Mouse (Mus musculus): Measurements from ENCODE around the gene Cc2d1a.

Cc2d1a gene

DNA sequence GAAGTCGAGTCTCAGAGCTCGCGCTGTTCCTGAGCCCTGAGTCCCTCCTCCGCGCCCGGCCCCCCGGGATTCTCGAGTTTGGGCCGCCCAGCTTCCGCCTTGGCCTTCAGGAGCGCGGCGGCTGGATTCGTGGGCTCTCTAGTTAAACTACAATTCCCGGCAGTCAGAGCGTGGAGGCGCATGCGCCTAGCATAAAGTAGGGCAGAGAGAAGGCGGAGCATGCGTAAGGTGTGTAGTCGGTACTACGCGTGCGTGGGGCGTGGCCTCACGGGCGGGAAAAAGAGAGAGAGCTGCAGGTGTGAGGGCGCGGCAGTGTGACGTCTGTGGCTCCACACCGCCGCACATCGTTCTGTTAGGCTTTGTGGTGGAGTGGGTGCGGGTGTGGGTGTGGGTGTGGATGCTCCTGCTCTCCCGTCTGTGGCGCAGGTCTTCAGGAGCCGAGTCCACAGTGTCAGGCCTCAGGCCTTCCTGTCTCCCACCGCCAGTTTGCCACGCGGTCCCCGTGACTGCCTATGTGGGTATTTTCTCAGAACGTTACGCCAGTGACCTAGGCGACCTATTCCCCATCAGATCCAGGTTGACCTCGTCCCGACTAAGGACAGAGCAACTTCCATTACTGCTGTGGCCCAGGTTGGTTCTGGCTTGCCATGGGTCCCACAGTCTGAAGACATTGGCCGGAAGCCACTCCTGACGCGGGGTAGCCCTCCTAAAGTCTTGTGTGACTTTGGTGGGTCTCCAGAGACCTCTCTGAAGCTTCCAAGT lies at the start of gene Cc2d1a, which contains the start of gene 4930432K21Rik:
Gene Cc2d1a, minus strand, starts transcription at position 168 of the 762 bp plus-strand sequence.
Gene 4930432K21Rik, plus strand, starts transcription at position 257 of the 762 bp plus-strand sequence.
- peak; percentile 98 for DNase-seq (ENCODE audit: low spot score)

DNA sequence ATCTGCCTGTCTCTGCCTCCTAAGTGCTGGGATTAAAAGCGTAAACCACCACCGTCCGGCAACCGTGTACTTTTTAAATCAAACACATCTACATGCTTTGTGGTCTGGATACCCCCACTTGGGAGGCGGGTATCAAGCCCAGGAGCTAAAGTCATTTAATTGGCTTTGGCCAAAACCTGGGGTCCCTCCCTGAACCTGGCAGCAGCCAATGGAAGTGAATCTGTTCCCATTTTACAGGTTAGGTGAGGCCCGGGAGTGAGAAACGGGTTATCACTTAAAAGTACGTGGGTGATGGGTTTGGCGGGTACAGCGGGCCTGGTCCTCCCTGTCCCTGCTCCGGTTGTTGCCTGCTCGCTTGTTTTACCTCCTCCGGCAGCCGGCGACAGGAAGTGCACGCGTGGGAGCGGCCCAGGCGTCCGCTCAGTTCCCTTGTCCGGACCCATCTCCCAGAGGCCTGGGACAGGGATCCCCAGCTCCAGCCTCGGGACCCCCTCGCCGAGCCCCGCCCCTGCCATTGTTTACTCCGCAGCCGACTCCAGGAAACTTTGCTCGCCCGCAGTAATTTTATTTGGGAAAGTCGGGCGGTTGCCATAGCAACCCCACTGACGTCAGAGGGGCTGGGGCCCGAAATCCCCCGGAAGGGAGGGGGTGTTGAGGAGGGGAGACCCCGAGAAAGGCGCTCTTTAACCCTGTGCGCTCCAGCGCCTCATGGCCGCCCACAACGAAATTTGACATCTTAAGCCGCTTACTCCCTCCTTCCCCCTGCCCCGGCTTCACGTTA lies 49.6 kb upstream of the Cc2d1a start:
- peak; percentile 69 for DNase-seq (ENCODE audit: low spot score)

DNA sequence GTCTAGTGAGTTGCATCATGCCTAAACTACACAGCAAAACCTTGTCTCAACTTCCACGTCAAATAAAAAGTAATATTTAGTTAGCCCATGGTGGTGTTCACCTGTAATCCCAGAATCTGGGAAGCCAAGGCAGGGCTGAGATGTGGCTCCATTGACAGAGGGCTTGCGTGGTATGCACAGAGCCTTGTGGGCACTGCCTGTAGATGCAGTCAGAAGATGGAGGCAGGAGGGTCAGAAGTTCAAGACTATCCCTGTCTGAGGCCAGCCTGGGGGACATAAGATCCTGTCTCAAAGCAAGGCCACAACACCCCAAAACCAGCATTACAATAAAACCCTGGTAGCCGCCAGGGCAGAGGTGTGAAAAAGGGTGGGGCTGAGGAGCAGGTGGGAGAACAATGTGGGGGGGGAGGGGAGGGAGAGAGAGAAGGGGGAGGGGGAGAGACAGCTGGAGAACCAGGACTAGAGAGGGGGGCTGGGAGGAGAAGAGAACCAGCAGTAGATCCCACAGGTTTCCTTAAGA lies 46.5 kb upstream of the Cc2d1a start:
- DNase-seq (ENCODE audit: low spot score), result no peak

DNA sequence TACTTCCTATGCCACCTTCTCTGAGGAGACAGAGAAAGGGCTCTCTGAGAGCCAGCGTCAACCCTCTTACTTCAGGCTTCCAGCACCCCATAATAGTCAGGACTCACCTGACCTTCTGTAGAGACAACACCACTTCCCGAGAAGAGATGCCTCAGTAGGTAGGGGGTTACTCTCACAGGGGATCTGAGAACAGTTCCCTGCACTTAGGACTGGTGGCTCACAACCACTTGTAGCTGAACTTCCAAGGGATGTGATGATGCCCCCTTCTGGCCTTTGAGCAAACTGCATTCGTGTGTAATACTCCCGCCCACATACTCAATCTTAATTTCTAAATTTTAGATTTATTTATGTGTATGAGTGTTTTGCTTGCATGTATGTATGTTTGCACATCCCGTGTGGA lies 45.8 kb upstream of the Cc2d1a start:
- DNase-seq (ENCODE audit: low spot score), result no peak

DNA sequence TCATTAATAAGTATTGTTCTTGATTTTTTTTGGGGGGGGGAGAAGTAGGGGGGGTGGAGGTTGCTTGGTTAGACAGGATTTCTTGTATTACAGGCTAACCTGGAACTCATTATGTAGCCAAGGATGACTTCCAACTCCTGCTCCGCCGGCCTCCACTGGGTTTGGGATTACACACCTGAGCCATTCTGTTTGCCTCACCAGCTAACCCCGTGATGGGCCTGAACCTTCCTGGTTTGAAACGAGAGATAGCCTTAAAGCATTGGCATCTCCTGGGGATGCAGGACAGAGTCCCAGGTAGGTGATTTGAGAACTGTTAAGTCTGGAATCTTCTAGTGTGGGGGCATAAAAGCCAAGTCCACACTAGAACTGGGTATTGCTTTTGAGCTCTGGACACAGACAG lies 45.4 kb upstream of the Cc2d1a start:
- no peak for DNase-seq (ENCODE audit: low spot score)

DNA sequence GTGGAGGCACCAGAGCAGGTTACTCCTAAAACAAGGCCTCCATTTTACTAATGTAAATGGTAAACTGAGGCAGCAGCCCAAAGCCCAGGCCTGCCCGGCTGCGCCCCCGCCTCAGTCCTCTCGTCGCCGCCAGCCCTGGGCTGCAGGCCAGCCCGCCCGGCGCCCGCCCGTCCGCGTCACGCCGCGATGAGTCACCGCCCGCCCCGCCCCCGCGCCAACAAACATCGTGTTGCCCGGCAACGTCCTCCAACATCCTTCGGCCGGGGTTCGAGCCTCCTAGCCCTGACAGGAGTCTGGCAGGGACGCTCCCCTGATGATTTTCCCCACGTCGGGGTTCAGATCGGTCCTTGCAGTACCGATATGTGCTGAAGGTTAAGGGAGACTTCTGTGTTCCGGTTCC lies 44.8 kb upstream of the Cc2d1a start:
- peak; percentile 53 for DNase-seq (ENCODE audit: low spot score)

DNA sequence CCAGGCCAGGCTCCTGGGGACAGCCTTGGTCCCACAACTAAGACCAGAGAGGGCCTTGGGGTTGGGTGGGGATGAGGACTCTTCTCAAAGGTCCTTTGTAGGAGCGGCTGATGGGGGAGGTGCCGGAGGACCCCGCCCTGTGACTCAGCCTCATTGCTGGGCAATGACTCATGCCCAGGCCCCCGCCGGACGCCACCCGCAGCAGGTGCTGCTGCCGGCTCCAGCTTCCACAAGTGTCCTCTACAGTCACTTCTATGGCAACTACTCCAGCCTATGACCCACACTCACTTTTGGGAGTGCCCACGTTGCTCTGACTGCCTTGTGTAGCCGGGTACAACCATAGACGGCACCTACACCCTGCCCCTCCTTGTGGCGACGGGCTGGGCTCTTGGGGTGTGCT lies 44.3 kb upstream of the Cc2d1a start:
- peak; percentile 39 for DNase-seq (ENCODE audit: low spot score)

DNA sequence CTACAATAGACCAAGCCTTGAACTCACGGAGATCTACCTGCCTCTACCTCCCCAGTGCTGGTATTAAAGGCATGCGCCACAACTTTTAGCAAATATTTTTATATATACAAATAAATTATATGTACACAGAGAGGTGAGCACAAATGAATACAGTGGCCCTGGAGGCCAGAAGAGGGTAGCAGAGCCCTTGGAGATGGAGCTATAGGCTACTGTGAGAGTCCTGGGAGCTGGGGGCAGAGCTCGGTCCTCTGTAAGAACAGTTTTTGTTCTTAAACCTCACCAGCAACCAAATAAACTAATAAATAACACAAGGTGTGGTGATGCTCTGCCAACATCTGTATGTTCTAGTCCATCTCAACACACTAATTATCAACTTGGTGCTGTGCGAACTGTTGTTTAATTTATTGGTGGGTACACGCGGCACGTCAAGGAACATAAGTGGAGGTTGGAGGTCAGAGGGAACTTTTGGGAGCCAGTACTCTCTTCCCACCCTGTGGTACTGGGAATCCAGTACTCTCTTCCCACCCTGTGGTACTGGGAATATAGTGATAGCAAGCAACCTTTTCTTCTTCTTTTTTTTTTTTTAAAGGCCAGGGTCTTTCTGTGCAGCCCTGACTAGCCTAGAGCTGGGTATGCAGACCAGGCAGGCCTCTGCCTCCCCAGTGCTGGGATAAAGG lies 42.6 kb upstream of the Cc2d1a start:
- peak; percentile 73 for DNase-seq (ENCODE audit: low spot score)

DNA sequence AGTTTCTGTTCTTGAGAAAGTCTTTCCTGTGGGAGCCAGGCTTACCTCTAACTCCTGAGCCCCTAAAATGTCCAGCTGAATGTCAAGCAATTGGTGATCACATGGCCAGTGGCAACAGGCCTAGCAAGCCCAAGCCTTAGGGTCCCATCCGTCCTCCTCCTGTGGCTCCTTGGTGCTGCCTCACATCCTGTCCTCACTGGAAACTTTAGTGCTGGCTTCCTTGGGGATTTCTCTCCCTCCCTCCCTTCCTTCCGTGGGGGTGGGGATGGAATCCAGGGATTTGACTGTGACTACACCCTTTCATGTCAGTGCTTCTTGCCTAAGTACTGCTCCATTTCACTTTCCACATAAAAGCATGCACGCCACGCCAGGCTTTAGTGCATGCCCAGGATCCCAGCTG lies 41.9 kb upstream of the Cc2d1a start:
- peak; percentile 40 for DNase-seq (ENCODE audit: low spot score)

DNA sequence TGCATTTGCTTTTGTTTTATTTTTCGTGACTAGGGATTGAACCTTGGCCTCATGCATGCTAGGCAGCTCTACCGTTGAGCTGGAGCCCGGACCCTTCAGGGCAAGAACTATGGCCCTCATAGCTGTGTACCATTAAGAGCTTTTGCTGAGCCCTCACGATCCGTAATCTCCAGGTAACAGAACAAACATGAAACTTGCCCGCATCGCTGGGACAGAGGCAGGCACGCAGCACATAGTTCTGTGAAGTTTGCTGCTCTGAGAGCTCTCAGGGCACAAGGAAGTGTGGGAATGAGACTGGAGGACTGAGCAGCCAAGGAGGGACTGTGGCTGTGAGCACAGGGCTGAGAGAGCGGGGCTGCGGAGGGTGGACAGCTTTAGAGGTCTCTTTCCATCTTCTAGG lies 40.9 kb upstream of the Cc2d1a start:
- DNase-seq (ENCODE audit: low spot score), result no peak

DNA sequence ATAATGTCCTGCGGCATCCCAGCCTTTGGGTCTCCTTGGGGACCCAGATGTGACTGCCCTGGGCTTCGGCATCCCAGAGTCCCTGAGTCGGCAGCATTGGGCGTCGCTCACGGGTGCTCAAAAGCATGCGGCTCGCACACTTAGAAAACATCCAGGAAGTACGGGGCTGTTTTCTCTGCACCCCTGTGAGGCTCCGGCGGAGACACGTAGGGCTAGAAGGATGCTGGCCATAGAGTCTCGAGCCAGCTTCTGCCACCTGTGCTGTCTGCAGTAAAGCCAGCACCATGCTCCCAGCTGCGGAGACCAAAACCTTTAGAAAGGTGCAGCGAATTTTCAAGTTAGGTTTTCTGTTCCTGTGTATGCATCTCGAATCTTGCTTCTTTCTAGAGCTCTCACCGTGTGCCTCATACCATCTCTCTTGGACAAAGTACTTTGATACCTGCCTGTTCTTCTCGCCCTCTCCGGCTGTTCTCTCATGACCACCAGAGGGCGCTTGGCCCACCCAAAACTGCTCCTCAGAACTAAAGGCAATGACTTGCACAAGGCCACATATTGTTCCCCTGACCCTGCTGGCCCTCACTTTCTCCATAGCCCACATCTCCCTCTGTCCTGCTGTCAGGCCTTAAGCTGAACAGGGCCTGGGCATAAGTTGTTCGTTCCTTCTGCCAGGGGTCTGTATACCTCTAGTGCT lies 39.5 kb upstream of the Cc2d1a start:
- DNase-seq (ENCODE audit: low spot score), result peak; percentile 41

DNA sequence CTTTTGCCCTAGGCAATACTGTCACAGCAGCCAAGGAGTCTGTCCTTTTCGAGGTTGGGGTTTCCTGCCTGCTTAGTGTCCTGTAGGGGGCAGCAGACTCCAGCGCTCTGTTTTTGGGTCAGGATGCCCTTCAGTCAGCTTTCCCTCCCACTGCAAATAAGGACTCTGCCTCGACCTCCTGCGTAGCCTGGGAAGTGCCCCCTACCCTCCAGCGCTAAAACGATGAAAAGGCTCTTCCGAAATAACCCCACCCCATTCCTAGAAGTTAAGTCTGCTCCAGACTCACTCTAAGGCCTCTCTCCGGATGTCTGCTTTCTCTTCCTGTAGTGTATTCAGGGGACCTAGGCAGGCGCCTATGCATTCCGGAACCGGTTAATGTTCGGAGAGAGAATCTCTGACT lies 38.8 kb upstream of the Cc2d1a start:
- peak; percentile 92 for DNase-seq (ENCODE audit: low spot score)

DNA sequence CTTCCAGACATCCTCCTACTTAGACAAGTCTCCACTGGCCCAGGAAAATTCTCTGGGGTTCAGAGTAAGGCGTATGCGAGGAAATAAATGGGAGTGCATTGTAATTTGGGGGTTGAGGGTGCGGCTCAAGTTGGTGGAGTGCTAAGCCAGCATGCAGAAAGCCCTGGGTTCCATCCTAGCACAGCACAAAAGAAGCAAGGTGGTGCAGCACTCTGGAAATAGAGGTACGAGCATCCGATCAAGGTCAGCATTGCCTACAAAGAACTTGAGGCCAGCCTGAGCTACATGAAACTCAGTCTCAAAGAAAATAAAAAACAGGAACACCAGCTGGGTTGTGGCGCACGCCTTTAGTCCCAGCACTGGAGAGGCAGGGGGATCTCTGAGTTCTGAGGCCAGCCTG lies 37.4 kb upstream of the Cc2d1a start, which contains the start of gene Nanos3:
Gene Nanos3, minus strand, starts transcription at position 101 of the 400 bp plus-strand sequence.
- DNase-seq (ENCODE audit: low spot score), result no peak

DNA sequence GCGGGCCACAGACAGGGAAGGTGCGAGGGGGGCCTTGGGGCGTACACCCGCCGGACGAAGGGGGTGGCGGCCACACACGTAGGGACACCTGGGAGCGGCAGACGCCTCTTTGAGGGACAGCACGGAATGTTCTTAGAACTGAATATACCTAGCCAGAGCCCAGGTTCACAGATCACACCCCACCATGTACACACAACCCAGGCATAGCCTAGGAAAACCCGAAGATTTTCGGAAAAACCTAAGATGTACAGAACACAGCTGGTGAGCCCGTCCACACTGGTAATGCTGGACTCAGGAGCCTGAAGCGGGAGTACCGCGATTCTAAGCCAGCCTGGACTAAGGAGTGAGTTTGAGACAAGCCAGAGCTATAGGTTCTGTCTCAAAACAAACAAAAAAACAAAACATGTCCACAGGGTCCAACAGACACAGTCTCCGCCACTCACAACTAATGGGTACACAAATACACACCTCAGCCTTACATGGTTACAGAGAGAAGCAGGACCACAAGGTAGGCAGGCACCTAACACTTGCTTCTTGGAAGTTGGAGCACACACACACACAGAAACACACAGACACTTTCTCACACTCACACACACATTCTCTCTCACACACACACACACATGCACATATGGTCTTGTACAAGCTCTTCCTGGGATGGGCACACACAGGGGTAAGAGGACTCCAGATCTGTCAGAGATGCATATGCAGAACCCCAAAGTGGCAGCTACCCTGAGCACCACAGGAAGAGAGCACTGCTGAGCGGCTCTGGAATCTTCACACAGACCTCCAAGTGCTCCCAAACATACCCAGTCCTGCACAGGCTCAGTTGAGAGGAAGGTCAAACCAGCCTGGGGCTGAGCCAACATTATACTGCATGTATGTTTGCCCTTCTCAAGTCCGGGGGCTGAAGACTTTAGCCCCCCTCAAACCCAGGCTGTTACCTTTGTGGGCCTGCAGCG lies 36.6 kb upstream of the Cc2d1a start:
- DNase-seq (ENCODE audit: low spot score), result no peak

DNA sequence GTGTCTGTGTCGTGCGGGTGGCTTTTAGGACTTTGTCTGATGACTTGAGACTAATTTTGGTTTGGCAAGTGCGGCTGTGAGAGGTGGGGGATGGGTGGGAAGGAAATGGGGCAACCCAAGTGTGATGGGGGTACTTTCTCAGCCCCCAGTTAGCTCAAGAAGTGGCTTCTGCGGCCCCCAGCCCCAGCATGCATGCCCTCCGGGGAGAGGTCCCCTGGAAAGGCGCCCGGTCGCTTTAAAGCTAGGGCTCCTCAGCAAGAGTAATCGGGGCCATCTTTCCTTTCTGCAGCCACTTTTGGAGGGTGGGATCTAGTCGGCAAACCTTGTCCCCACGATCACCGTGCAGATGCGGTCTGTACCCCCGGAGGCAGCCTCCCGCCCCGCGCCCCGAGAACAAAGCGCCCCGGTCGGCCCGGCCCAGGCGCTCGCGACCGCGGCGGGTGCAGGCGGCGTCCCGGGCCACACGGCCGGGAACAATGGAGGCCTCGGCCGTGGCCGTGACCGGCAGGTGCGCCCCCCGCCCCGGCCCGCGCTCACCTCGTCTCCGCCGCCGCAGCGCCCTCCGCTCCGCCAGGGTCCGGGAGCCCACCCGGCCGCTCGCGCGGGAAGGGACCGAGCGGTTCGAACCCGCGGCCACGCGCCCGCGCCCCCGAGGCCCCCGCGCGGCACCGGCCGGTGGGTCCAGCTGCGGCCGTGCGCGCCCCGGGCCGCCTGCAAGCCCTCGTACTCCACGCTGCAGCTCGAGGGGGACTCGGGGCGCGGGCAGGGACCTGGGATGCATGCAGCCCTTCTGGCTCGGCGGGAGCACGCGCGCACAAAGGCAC lies 35.7 kb upstream of the Cc2d1a start:
- DNase-seq (ENCODE audit: low spot score), result no peak

DNA sequence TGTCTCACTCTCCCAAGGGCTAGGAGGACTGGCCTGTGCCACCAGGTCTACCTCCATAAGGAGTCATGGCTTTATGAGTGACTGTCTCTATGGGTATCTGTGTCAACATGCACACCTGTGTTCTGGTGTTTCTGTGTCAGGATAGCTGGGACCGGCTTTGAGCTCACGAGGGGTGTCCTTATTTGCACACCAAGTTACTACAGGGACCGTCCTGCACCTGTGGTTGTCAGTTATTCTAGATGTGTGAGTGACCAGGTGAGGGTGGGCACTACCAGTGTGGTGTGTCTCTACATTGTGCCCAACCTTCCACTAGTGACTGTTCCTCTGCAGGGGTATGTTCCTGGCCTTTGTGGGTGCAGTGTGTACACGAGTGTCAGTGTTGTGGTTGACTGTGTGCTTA lies 35.1 kb upstream of the Cc2d1a start:
- DNase-seq (ENCODE audit: low spot score), result no peak

DNA sequence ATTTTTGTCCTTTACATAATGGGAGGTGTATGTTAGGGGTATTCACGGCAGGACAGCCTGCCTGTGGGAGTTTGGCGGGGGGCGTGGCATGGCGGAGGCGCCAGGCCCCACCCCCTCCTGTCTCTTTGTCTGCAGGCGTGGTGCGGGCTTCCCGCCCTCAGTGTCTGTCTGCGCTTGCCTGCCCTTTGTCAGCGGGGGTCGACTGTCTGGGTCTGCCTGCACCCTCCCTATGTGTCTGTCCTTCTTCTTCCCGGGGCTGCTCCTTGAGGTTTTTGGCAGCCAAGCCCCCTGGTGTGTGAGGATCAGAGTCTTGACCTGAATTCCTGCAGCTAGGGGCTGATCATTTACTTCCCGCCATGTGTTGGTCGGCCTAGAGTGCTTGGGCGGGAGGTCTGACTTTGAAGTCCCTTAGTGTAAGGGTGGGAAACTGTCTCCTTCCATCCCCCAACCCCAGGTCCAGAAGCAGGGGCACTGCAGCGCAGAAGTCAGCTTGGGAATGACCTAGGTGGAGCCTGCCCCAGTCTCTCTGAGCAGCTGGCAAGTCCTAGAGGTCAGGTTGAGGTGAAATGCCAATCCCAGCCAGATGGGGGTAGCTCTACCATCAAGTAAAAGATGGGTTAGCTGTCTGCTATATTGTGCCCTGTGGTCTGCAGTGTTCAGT lies 32.9 kb upstream of the Cc2d1a start:
- DNase-seq (ENCODE audit: low spot score), result no peak

DNA sequence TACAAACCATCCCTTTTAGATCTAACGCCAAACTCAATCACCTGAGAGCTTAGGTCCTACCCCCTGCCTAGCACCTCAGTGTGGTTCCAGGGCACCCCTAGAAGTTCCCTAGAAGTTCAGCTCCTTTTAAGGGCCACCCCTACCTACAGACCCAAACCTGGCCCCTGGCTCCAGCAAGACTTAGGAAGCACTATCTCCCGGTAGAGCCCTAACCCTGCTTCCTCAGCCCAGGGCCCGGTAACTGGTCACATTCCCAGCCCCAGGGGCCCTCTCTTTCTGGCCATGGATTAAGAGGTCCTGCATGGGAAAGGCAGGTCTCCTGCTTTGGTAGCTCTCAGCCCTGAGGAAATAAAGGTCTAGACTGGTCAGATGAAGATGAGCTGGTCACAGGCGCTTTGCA lies 32.2 kb upstream of the Cc2d1a start:
- DNase-seq (ENCODE audit: low spot score), result no peak

DNA sequence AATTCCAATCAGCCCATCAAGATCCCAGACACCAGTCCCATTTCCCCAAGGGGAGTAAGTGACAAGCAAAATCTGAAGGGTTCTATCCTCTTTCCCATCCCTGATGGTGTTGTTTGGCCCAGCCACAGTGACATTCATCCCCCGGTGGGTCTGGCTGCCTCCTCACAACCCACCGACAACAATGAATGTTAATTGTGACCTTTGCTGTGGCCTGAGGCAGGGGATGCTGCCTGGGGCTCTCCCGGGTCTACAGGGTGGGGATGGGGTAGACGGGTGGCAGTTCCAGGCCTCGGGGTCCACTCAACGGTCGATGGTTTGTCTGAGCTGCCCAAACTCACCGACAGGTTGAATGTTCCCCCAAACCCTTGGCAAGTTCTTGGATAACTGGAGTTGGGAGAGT lies 30.9 kb upstream of the Cc2d1a start:
- no peak for DNase-seq (ENCODE audit: low spot score)
